Mouse (Mus musculus) embryonic facial prominence, embryonic 11.5 days (tissue): ENCODE data around the gene Ptges3l. TPM values are rescaled to one million over a fixed set of nuclear protein-coding genes. Genes with fewer than 3 reads are reported as not detected.
A peak's percentile ranks its signal among the peaks of the same experiment; 100 is the strongest.
"Not testable (repeated sequence)": the region's sequence is repeated elsewhere in the genome, so short reads cannot be mapped to it uniquely, and the experiment has no call there.

Source experiments
- ATAC-seq: fragments of 200-750 bp; cut with Nextera tagmentation; replicated peaks from 2 replicates; pipeline ENCODE4 v1.8.0; 2017; ENCODE audit warnings: low read depth; ENCODE audit not compliant: insufficient number of reproducible peaks, low FRiP score, low TSS enrichment
- DNase-seq: peaks from one replicate; pipeline ENCODE4 v3.0.0-alpha.2; 2015; ENCODE audit warnings: low spot score
- H3K27ac ChIP-seq: fragments of 300-500 bp; sonication (generic); replicated peaks from 2 replicates; pipeline ENCODE4 v1.5.1; 2014; ENCODE audit warnings: mild to moderate bottlenecking, low read depth, low read length, control low read depth
- H3K27me3 ChIP-seq: fragments of 300-500 bp; sonication (generic); 2 replicates; pipeline ENCODE4 v1.6.1; 2014; ENCODE audit warnings: mild to moderate bottlenecking, low read length, moderate library complexity, mixed read lengths; ENCODE audit not compliant: control insufficient read depth, insufficient read depth
- H3K36me3 ChIP-seq: fragments of 300-500 bp; sonication (generic); replicated peaks from 2 replicates; pipeline ENCODE4 v1.6.1; 2014; ENCODE audit warnings: low read depth, mild to moderate bottlenecking, low read length, moderate library complexity, mixed read lengths; ENCODE audit not compliant: control insufficient read depth, insufficient read depth
- H3K4me1 ChIP-seq: fragments of 300-500 bp; sonication (generic); 2 replicates; pipeline ENCODE4 v1.6.1; 2014; ENCODE audit warnings: low read length, mixed read lengths; ENCODE audit not compliant: control insufficient read depth, insufficient read depth
- H3K4me2 ChIP-seq: fragments of 300-500 bp; sonication (generic); 2 replicates; pipeline ENCODE4 v1.6.1; 2014; ENCODE audit warnings: low read depth, mild to moderate bottlenecking, control low read depth, low read length, moderate library complexity
- H3K4me3 ChIP-seq: fragments of 300-500 bp; sonication (generic); 2 replicates; pipeline ENCODE4 v1.5.1; 2014; ENCODE audit warnings: low read depth, low read length, control low read depth
- H3K9ac ChIP-seq: fragments of 300-500 bp; sonication (generic); replicated peaks from 2 replicates; pipeline ENCODE4 v1.6.1; 2014; ENCODE audit warnings: mild to moderate bottlenecking, control low read depth, low read length
- H3K9me3 ChIP-seq: fragments of 300-500 bp; sonication (generic); replicated peaks from 2 replicates; pipeline ENCODE4 v1.6.1; 2016; ENCODE audit warnings: mild to moderate bottlenecking, low read length, inconsistent platforms, mixed read lengths; ENCODE audit not compliant: control insufficient read depth
- WGBS: fragments of 180-500 bp; shearing (Covaris S2); extraction: QIAGEN DNeasy Blood & Tissue Kit; methylation state at CpG from one replicate; pipeline ENCODE4 v1.1.7; 2014; 5-methylcytosine and 5-hydroxymethylcytosine counted together
- polyA plus RNA-seq: library from polyadenylated mRNA; unstranded; fragments of >200 nt; fragmentation: Nextera tagmentation; extraction: Ambion mirVana; gene quantifications from 2 replicates; pipeline ENCODE4 v1.2.1, GENCODE M21; 2014

Gene Ptges3l
- polyA plus RNA-seq, 1 experiment from 2014 or later: 3.5 TPM

DNA sequence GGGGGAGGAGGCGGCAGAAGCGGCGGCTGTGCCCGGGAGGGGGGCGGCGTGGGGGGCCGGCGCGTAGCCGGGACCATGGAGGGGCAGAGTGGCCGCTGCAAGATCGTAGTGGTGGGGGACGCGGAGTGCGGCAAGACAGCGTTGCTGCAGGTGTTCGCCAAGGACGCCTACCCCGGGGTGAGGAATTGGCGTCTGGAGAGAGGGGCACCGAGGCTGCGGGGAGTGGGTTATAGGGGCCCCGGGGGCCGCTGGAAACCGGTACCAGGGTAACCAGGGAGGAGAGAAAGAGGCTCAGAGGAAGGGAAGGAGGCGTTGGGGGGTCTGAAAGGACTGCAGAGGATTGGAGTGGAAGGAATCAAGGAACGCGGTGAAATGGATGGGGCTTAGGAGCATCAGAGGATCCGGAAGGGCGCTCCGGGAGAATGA is 43.1 kb upstream of the Ptges3l start:
- peaks cover 5% of the 10 kb centered on the region; the same call in 1 of the 2 replicates for H3K4me1 ChIP-seq
- peak; percentile 39 for DNase-seq

DNA sequence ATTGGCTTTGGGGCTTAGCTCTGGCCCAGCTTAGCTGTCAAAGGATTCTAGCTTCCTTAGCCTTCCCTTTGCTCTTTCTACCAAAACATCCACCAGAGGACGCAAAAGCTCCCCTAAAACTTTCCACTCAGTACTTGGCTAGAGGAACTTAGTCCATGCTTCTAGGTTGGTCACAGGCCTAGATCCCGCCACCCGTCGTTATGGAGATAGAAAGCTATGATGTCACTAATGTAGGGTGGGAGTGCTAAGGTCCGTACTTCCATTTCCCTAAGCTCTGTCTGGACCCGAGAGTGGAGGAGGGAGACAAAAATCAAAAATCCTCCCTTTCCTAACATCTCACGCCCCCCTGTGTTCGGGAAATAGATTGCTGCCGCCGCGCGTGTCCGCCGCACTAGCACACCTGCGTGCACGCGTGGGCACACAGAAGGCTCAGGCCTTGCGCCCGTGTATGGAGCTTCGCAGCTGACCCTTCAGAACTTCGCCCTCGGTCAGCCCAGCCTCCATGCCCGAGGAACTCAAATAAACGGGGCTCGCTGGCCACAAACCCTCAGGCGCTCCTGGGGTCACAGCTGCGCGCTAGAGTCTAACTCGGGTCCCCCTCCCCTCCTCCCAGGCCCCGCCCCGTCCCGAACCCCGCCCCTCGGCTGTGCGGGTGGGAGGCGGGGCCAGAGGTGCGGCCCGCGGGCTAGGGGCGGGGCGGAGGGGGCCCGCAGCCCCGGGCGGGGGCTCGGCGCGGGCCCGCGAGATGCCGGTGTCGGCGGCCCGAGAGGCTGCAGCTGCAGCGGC is 42.5 kb upstream of the Ptges3l start:
- peak; percentile 46 for ATAC-seq
- no peak overlapping the region; the same call in 1 of the 2 replicates for H3K27ac ChIP-seq
- no peaks in the 10 kb centered on the region for H3K27me3 ChIP-seq
- H3K9me3 ChIP-seq: no peaks in the 10 kb centered on the region
- WGBS: under 1% methylated on average over 37 of the region's 54 CpGs
- H3K9ac ChIP-seq: peak overlapping the region; percentile 72
- H3K4me2 ChIP-seq: peak overlapping the region; percentile 76
- H3K4me3 ChIP-seq: peak overlapping the region; percentile 70
- DNase-seq: peak; percentile 87
- H3K36me3 ChIP-seq: no peaks in the 10 kb centered on the region
- H3K4me1 ChIP-seq: peaks cover 5% of the 10 kb centered on the region; the same call in 1 of the 2 replicates

More for the DNA sequence above, 43.1 kb upstream of the Ptges3l start:
- under 1% methylated on average over 29 of the region's 31 CpGs for WGBS
- Histone ChIP-seq H3K4me2 (peak overlapping the region; percentile 76), H3K9ac (peak overlapping the region; percentile 72), H3K27ac (peak overlapping the region; percentile 8; the same call in 1 of the 2 replicates), H3K27me3 (no peaks in the 10 kb centered on the region), H3K4me3 (peak overlapping the region; percentile 70), H3K9me3 (no peaks in the 10 kb centered on the region), H3K36me3 (no peaks in the 10 kb centered on the region)
- peak; percentile 20 for ATAC-seq

GRCm38 (mm10) chr11:101466552-101466950 is 41.4 kb upstream of the Ptges3l start:
- not testable (repeated sequence) for H3K27ac ChIP-seq, H3K9me3 ChIP-seq, ATAC-seq, H3K4me1 ChIP-seq, H3K27me3 ChIP-seq, H3K36me3 ChIP-seq, DNase-seq, H3K9ac ChIP-seq, H3K4me3 ChIP-seq
- 61% methylated on average over 5 of the region's 5 CpGs for WGBS
- peak overlapping the region; percentile 98; the same call in 1 of the 2 replicates for H3K4me2 ChIP-seq

- Histone ChIP-seq H3K4me1 (peaks cover 9% of the 10 kb centered on the region; the same call in 1 of the 2 replicates), H3K27me3 (no peaks in the 10 kb centered on the region), H3K4me3 (peak within 1 kb of the TSS; percentile 73), H3K36me3 (no peaks in the 10 kb centered on the region), H3K9ac (peak within 1 kb of the TSS; percentile 65), H3K27ac (0 out of 2 replicates have a peak within 1 kb of the TSS, but pooled peaks have one; percentile 52), H3K4me2 (peak within 1 kb of the TSS; percentile 98), H3K9me3 (no peaks in the 10 kb centered on the region)
- 0 out of 2 replicates have a peak, but pooled peaks have one; percentile 17 for ATAC-seq
- 2% methylated on average over 59 of the region's 60 CpGs for WGBS
- DNase-seq: peak; percentile 71
Observed at GRCm38 (mm10) chr11:101465869-101466551, 40.9 kb upstream of the Ptges3l start, which contains the start of gene Vat1. Vat1 (minus strand) TSS chr11:101466230.

DNA sequence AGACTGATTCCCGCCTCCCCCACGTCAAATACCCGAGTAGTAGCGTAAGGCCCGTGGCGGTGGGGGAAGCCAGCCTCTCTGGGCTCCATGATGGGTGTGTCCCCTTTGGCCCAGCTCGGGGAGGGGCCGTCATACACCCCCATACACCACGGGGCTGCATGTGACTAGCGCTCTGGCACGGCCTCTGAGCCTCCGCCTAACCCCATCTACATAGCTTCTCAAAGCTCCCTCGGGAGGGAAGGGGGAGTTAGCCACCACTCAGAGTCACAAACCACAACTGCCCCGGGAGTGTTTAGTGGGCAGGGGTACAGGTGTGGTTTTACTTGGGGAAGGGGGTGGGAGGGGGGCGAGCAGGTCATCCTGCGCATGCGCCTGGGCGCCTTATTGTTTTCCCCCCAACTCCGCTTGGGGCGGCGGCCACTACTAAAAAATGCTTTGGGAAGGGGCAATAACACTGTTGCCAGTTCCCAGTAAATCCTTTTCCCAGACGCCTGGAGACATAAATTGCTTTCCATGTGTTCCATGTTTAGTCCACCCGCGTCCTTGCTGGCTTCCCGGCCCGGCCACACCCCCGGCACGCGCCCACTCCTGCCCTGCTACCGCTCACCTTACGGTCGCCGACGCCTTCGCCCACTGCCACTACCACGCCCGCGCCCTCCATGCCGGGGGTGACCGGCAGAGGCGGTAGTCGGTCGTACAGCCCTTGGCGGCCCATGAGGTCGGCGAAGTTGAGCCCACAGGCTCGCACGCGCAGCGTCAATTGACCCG is 40.2 kb upstream of the Ptges3l start:
- under 1% methylated on average over 51 of the region's 51 CpGs for WGBS
- peak; percentile 63 for DNase-seq
- Histone ChIP-seq H3K9me3 (no peaks in the 10 kb centered on the region), H3K36me3 (no peaks in the 10 kb centered on the region), H3K27ac (0 out of 2 replicates have a peak overlapping the region, but pooled peaks have one; percentile 52), H3K4me3 (peak overlapping the region; percentile 73), H3K4me2 (peak overlapping the region; percentile 98), H3K4me1 (peaks cover 9% of the 10 kb centered on the region; the same call in 1 of the 2 replicates), H3K9ac (peak overlapping the region; percentile 65), H3K27me3 (no peaks in the 10 kb centered on the region)
- ATAC-seq: 0 out of 2 replicates have a peak, but pooled peaks have one; percentile 12

DNA sequence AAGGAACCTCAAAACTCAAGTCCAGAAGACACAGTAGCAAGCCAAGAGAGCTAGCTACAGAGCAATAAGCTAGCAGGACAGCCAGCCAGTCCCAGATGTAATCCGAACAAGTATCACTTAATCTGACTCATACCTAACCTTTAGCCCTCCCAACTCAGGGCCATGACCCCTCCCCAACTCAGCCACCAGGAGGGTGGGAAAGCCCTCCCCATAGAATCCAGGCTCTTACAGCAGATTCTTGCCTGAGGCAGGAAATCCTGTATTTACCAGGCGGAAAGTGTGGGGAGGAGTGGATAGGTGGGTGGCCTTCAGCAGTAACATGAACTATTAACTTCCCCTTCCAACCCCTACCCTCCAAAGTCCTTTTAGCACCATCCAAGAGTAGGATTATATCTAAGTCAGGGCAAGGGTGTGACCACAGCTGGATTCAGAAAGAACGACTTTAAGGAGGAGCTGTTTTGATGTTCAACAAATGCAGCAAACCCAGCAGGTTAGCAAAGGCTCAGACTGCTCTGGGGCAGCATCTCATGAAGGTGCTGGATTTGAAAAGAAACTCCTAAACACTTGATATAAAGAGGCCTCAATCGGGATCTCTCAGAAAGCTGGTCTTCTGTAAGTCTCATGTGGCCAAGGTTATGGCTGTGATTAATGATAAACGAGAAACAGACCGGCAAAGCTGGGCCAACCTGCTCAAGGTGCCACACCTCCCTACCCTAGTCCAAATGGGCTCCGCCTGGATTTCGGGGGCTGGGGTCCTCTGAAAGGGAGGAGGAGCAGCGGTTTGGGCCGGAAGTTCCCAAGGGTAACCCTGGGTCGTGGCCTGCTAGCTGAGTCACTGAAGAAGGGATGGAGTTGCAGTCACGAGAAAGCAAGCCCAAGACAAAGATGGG is 39.3 kb upstream of the Ptges3l start, which contains the start of gene Rnd2:
Gene Rnd2 (plus strand): TSS at position 789 of the 890 bp plus-strand sequence.
- no peaks in the 10 kb centered on the region for H3K36me3 ChIP-seq
- ATAC-seq (no peak), DNase-seq (peak; percentile 40)
- 0 out of 2 replicates have a peak within 1 kb of the TSS, but pooled peaks have one; percentile 52 for H3K27ac ChIP-seq
- H3K27me3 ChIP-seq: no peaks in the 10 kb centered on the region
- H3K4me2 ChIP-seq: peak within 1 kb of the TSS; percentile 98
- no peaks in the 10 kb centered on the region for H3K9me3 ChIP-seq
- peak within 1 kb of the TSS; percentile 73 for H3K4me3 ChIP-seq
- H3K4me1 ChIP-seq: peaks cover 13% of the 10 kb centered on the region; the same call in 1 of the 2 replicates
- WGBS: 7% methylated on average over 12 of the region's 12 CpGs
- peak within 1 kb of the TSS; percentile 65 for H3K9ac ChIP-seq
